Mouse (Mus musculus) myocyte (in vitro differentiated cells): ENCODE data around the gene Myo10.

Source experiments
- E2F4 ChIP-seq: IDR thresholded peaks from one replicate; pipeline ENCODE4 v1.6.1; 2011; ENCODE audit warnings: mild to moderate bottlenecking, control low read depth, moderate library complexity; ENCODE audit not compliant: insufficient read depth
- MAX ChIP-seq: IDR thresholded peaks from one replicate; pipeline ENCODE4 v1.6.1; 2011; ENCODE audit warnings: low read depth, mild to moderate bottlenecking, control low read depth
- MYOD1 ChIP-seq, 3 experiments: IDR thresholded peaks; one replicate each; pipeline ENCODE4 v1.6.1; 2011; ENCODE audit warnings: control low read depth in 2 of 3, low read depth in 2 of 3, mild to moderate bottlenecking in 2 of 3, moderate library complexity in 1 of 3; ENCODE audit not compliant: insufficient read length in 2 of 3, control insufficient read depth in 1 of 3
- MYOG ChIP-seq, 3 experiments: IDR thresholded peaks; one replicate each; pipeline ENCODE4 v1.6.1; 2011; ENCODE audit warnings: control low read depth in 2 of 3, low read depth in 2 of 3, mild to moderate bottlenecking in 2 of 3; ENCODE audit not compliant: insufficient read length in 2 of 3, control insufficient read depth in 1 of 3, insufficient read depth in 1 of 3
- POLR2A ChIP-seq: IDR thresholded peaks from one replicate; pipeline ENCODE4 v1.6.1; 2011; ENCODE audit warnings: low read depth, mild to moderate bottlenecking, control low read depth, moderate library complexity; ENCODE audit not compliant: insufficient read length
- POLR2AphosphoS2 ChIP-seq: IDR thresholded peaks from one replicate; pipeline ENCODE4 v1.6.1; 2011; ENCODE audit warnings: low read depth, control low read depth; ENCODE audit not compliant: insufficient read length
- TCF12 ChIP-seq: IDR thresholded peaks from one replicate; pipeline ENCODE4 v1.6.1; 2011; ENCODE audit warnings: mild to moderate bottlenecking, control low read depth; ENCODE audit not compliant: poor library complexity, insufficient read depth, severe bottlenecking
- TCF3 ChIP-seq: IDR thresholded peaks from one replicate; pipeline ENCODE4 v1.6.1; 2011; ENCODE audit warnings: low read depth, control low read depth; ENCODE audit not compliant: insufficient read length
- USF1 ChIP-seq: IDR thresholded peaks from one replicate; pipeline ENCODE4 v1.6.1; 2011; ENCODE audit warnings: low read depth, mild to moderate bottlenecking, control low read depth, moderate library complexity

DNA sequence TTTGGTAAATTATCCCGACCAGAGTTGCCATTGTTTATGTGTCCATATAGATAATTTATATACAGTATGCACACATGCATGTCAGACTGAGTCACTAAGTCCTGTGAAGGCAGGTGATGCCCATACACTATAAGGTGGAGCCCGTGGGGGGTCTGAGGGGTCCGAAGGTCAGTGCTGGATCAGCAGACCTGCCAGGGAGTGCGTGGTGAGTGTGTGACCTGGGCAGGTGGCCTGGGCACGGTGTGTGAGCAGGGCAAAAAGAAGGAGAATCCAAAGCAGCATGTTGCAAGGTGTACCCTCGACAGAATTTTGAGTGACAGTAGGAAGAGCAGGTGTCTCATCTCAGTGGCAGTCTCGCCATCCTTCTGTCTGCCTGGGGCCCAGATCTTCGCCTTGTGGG is 67.2 kb downstream of the Myo10 start:
- TF ChIP-seq POLR2A, result no peak
- TF ChIP-seq TCF12, result no peak
- TF ChIP-seq TCF3, result no peak
- TF ChIP-seq E2F4, result no peak
- no peak for TF ChIP-seq MYOD1 (IDR thresholded peaks at IDR 0.05; ENCODE audit: control insufficient read depth in 1 of 3, insufficient read length in 2 of 3, low read depth in 2 of 3)
- no peak for TF ChIP-seq MYOG (IDR thresholded peaks at IDR 0.05; ENCODE audit: control insufficient read depth in 1 of 3, insufficient read depth in 1 of 3, insufficient read length in 2 of 3, low read depth in 2 of 3)
- TF ChIP-seq POLR2AphosphoS2, result no peak
- TF ChIP-seq USF1, result no peak
- no peak for TF ChIP-seq MAX
